Mouse (Mus musculus) neural tube, embryonic 10.5 days (tissue): ENCODE data around the gene Mgat4a.
A peak's percentile ranks its signal among the peaks of the same experiment; 100 is the strongest.

Experiments used
- DNase-seq: peaks from one replicate; pipeline ENCODE4 v3.0.0-alpha.2; 2017; ENCODE audit warnings: low spot score; ENCODE audit errors: extremely low spot score

Mgat4a gene

DNA sequence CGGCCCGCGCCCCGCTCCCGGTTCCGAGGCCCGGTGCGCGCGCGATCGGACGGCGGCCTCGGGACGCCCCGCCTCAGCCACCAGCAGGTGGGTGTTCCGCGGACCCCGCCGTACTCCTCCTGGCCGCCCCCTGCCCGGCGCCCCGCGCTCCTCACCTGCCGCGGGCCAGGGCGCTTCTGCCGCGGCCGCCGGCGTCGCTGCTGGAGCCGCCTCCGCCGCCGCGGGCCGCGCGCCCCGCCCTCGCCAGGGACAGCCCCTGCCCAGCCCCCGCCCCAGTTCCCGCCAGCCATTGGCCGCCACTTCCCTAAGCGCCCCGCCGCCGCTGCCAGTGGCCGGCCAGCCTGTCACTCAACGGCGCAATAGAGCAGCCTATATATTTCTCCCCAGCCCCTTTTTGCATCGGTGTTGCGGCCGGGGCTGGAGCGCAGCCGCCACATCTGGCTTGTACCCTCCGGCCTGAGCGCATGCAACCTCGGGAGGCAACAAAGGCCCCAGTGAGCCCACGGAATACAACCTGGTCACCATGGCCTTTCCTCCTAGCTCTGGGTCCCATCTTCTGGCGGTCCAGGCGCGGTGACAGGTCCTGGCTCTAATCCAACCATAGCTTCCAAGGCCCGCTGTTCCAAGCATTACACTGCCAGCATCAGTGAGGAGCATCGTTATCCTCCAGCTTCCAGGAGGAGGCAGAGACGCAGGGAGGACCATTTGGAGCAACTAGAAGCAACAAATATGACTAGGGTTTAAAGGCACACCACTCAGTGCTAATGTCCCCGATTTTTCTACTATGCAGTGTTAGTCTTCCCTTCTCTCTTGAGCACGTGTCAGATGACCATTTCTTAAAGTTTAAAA, at the start of gene Mgat4a:
Gene Mgat4a, minus strand, starts transcription at position 207 of the 849 bp plus-strand sequence.
- peak; percentile 91 for DNase-seq

GRCm38 (mm10) chr1:37585809-37586480, 45.1 kb upstream of the Mgat4a start:
- no peak for DNase-seq

DNA sequence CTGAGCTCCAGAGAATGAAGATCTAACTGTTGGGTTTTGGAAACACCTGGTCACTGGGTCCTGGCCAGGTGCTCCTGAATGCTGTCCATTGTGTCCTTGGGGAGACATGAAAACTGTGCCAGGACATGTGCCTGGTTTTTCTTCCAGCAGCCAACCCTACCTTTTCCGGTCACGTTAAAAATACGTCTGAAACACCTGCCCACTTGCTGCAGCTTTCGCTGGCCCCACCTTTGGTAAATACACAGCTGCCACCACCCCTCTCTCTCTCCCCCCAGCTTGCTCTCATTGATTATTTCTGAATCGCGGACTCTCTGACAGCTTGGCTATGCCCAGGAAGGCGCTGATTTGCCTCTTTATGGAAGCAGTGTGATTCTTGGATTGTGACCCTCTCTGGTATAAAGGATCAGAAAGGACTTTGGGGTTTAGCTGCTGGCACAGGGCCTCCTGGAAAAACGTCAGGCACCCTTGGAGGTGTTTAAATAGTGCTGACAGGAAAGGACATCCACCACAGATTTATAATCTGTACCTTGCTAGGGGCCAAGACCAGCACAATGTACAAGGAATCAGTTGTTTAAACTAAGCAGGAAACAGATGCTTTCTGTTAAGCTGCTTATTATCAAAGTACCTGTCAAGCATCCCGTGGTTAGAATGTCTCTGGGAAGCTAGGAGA, 43.1 kb upstream of the Mgat4a start:
- DNase-seq, result no peak

DNA sequence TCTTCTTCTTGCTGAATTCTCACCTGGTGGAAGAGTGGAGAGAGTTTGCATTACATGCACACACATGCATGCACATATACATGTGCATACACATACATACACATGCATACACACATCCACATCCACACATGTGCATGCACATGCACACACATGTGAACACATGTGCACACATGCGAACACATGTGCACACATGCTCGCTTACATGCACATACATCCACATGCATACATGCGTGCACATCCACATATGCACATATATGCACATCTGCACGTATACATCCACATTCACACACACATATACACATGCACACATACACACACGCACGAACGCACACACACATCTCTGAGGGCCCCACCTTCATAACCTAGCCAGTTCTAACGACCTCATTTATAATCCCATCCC, 42.4 kb upstream of the Mgat4a start:
- DNase-seq, result no peak

DNA sequence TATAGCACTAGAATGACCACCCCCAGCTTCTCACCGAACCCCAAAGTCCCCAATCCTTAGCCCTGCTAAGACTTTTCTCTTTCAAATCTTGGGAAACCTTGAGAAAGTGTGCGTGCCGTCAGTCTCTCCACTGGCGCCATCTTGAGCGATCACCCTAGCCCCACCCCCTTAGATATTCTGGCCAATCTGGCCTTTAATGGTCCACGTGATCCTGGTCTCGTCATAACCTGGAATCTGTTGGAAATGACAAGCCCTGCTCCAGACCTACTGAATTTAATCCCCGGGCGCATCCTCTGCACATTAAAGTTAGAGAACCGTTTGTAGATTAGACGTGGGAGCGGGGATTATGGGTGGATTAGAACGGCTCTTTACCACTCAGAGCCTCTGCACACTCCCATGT, 38.9 kb upstream of the Mgat4a start:
- no peak for DNase-seq

DNA sequence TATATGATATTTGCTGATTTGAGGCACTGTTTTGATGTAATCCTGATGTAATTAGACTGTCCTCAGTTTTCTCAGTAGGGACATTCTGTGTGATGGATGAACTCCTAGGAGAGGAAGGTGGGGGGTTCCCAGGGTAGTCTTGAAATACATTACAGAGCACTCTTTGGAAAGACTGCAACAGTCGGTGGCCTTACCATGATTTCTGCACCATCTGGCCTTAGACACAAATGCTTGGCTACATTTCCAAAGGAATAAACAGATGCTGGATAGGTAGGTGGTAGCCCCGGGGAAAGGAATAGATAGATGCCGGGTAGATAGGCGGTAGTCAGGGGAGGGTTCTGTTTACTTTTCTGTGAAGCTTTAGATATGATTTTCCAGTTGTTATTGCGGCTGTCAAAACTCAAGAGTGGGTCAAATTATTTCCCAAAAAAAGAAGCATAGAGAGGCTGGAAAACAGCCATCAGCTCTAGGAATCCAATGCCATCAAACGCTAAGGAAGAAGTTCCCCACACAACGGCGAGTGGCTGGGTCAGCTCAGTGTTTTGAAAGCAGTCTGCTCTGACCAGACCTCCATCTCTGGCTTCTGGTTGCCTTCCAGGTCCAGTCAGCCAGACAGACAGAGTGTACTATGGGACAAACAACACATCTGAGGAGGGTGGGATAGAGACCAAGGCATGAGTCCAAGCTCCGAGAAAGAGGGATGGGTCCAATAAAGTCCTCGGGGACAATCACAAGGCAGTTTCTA, 31.9 kb upstream of the Mgat4a start:
- no peak for DNase-seq

- no peak for DNase-seq
Measured at GRCm38 (mm10) chr1:37568379-37568778, 27.6 kb upstream of the Mgat4a start.

- no peak for DNase-seq
Measured at GRCm38 (mm10) chr1:37566754-37567153, 25.9 kb upstream of the Mgat4a start.

GRCm38 (mm10) chr1:37566344-37566743, 25.5 kb upstream of the Mgat4a start:
- no peak for DNase-seq

GRCm38 (mm10) chr1:37565396-37565795, 24.6 kb upstream of the Mgat4a start:
- no peak for DNase-seq

GRCm38 (mm10) chr1:37561955-37562354, 21.1 kb upstream of the Mgat4a start:
- no peak for DNase-seq

DNA sequence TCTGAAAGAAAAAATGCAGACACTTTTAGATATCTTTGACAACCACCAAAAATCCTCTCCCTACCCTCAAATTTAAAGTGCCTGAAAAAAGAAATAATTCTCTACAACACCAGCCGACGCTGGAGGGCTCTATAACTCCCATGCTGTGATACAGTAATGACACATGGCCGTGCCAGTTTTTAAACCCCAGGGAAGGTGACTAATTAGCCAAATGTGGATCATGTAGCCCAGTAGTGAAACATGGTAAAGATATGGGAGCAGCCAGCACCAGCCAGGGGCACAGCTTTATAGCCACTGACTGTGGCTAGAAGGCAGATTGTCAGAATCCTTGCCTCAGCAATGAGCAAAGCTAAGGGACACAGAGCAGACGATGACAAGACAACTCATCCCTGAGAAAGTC, 19.5 kb upstream of the Mgat4a start:
- no peak for DNase-seq

GRCm38 (mm10) chr1:37551986-37552385, 11.2 kb upstream of the Mgat4a start:
- DNase-seq, result no peak

GRCm38 (mm10) chr1:37549501-37549900, 8.7 kb upstream of the Mgat4a start:
- no peak for DNase-seq

DNA sequence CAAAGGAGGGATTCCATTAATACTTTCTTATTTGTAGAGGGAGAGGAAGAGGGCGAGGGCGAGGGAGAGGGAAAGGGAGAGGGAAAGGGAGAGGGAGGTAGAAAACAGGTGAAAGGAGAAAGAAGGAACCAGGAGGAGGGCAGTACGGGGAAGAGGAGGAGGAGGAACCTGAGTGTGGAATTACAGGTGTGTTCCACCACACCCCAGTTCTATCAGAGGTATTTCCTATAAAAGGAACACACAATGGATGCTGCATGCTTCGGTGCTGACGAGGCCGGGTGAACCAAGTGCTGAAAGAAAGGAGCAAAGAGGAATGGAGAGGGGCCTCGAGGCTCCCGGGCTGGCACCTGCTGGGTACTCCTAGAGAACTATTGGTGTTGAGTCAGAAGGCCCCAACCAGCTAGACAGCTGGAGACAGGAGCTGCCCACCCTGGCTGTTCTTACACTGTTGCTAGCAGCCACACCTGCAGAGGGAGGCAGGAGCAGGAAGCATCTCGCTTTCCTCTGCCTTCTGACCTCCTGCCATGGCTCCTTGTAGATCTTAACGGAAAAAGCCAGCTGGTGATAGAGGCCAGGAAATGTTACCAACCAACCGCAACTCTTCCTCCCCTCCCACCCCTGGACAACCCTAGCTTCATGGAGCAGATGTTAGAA, 5.7 kb upstream of the Mgat4a start:
- no peak for DNase-seq

DNA sequence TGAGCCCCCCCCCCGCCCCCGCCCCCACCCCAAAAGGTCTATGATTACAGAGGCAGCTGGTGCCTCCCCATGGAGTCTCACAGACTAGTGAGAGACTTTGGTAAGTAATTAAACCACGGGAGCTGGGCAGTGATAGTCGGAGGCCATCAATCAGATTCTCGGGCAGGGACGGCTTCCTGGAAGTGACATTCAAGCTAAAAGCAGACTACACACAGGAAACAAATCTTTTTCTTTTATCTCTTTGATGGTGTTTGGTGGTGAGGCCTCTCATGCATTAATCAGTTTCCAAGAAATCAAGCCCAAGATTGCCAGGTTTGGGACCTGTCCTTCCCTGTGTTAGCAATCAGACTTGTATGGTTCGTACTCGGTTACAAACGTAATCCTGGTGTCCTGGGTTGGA, 3.4 kb upstream of the Mgat4a start:
- DNase-seq, result peak; percentile 17

DNA sequence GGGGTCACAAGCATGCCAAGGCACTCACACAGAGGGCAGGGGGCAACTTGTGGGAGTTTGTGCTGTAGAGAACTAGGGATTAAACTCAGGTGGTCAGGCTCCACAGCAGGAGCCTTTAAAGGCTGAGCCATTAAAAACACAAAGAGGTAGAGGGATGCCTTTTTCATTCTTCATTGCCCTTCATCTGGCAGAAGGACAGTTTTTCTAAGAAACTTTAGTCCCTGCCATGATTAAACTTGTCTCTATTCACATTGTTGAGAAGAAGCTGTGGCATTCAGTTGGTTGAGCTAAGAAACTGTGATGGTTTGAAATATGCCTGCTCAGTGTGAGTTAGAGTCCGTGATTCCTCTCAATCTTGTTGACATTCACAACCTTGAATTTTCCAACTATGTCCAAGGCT, 2.2 kb upstream of the Mgat4a start:
- DNase-seq, result no peak

- DNase-seq, result no peak
Measured at GRCm38 (mm10) chr1:37539968-37540809, 627 bp downstream of the Mgat4a start.

- no peak for DNase-seq
Measured at GRCm38 (mm10) chr1:37534532-37535108, 6.2 kb downstream of the Mgat4a start.

DNA sequence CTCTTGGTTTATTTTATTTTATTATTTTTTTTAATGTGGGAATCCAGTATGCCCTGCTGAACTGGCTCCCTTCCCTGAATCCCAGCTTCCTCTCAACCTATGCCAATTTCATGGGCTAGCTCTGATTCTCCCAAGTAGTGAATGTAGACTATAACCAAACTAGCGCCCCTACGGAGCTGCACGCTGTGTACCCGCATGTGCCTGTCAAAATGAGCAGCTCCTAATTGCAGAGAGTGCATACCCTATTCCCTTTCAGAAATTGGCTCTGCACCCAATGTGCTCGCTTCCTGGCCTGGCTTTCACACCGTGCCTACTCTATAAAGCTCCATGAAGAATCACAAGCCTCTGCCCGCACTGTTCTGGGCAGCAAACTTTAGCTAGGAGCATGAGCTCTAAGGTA, 7.6 kb downstream of the Mgat4a start:
- DNase-seq, result no peak
